Mouse (Mus musculus) MEL (cell line): ENCODE measurements at regions not wholly inside any gene's neighbourhood (a gene's known extent, or its start where the extent isn't known, plus 50 kb on each side); places are given as distances from the start of the nearest gene placed in this dataset.

ENCODE experiments used
- DNase-seq: peaks from one replicate; pipeline ENCODE4 v3.0.0; 2011; ENCODE audit warnings: low read depth, low spot score
- H3K27ac ChIP-seq: 2 replicates; pipeline ENCODE4 v1.5.1; 2012; ENCODE audit warnings: low read depth, mild to moderate bottlenecking, control low read depth, low read length, moderate library complexity; ENCODE audit not compliant: control insufficient read depth
- H3K27me3 ChIP-seq, 2 experiments: fragments of 150-350 bp in 1 of 2; sonication (generic) in 1 of 2; 2 replicates each; pipeline ENCODE4 v1.6.1; 2012; ENCODE audit warnings: low read length in 2 of 2, mild to moderate bottlenecking in 2 of 2, improper control_type of control experiment in 1 of 2, moderate library complexity in 1 of 2; ENCODE audit not compliant: insufficient read depth in 2 of 2, control insufficient read depth in 1 of 2
- H3K36me3 ChIP-seq, 2 experiments: 2 replicates each; pipeline ENCODE4 v1.6.1; 2012 to 2014; ENCODE audit warnings: low read length in 2 of 2, improper control_type of control experiment in 1 of 2, inconsistent platforms in 1 of 2, mild to moderate bottlenecking in 1 of 2; ENCODE audit not compliant: insufficient read depth in 2 of 2, control insufficient read depth in 1 of 2
- H3K4me1 ChIP-seq, 2 experiments: fragments of 150-350 bp in 1 of 2; sonication (generic) in 1 of 2; 2 replicates each; pipeline ENCODE4 v1.6.1; 2012; ENCODE audit warnings: low read length in 2 of 2, improper control_type of control experiment in 1 of 2, mild to moderate bottlenecking in 1 of 2; ENCODE audit not compliant: insufficient read depth in 2 of 2, control insufficient read depth in 1 of 2
- H3K4me3 ChIP-seq, 2 experiments: fragments of 150-350 bp in 1 of 2; sonication (generic) in 1 of 2; 2 replicates each; pipeline ENCODE4 v1.5.1; 2012; ENCODE audit warnings: low read depth in 2 of 2, low read length in 2 of 2, mild to moderate bottlenecking in 2 of 2, moderate library complexity in 2 of 2, control low read depth in 1 of 2, improper control_type of control experiment in 1 of 2; ENCODE audit not compliant: control insufficient read depth in 1 of 2, insufficient read depth in 1 of 2
- H3K79me2 ChIP-seq: 2 replicates; pipeline ENCODE4 v1.6.1; 2012; ENCODE audit warnings: mild to moderate bottlenecking, low read length, moderate library complexity; ENCODE audit not compliant: control insufficient read depth, poor library complexity, insufficient read depth
- H3K9ac ChIP-seq: 2 replicates; pipeline ENCODE4 v1.6.1; 2012; ENCODE audit warnings: low read depth, mild to moderate bottlenecking, control low read depth, low read length, moderate library complexity; ENCODE audit not compliant: control insufficient read depth, poor library complexity, severe bottlenecking
- H3K9me3 ChIP-seq: fragments of 150-350 bp; sonication (generic); replicated peaks from 2 replicates; pipeline ENCODE4 v1.6.1; 2012; ENCODE audit warnings: mild to moderate bottlenecking, low read length, improper control_type of control experiment, moderate library complexity; ENCODE audit not compliant: insufficient read depth
- CHD1 ChIP-seq: IDR thresholded peaks from 2 replicates; pipeline ENCODE4 v1.6.1; 2012; ENCODE audit warnings: low read depth, mild to moderate bottlenecking, inconsistent platforms, low read length, improper control_type of control experiment
- CHD2 ChIP-seq: IDR thresholded peaks from 2 replicates; pipeline ENCODE4 v1.6.1; 2011; ENCODE audit warnings: low read length, improper control_type of control experiment
- E2F4 ChIP-seq: IDR thresholded peaks from 2 replicates; pipeline ENCODE4 v1.6.1; 2011; ENCODE audit warnings: low read depth, low read length, improper control_type of control experiment, borderline replicate concordance
- ELF1 ChIP-seq: IDR thresholded peaks from 2 replicates; pipeline ENCODE4 v1.6.1; 2014; ENCODE audit warnings: low read depth, mild to moderate bottlenecking, inconsistent platforms, low read length, improper control_type of control experiment, moderate library complexity
- EP300 ChIP-seq, 2 experiments: IDR thresholded peaks; 2 replicates each; pipeline ENCODE4 v1.6.1; 2011; ENCODE audit warnings: improper control_type of control experiment in 2 of 2, low read length in 2 of 2, low read depth in 1 of 2, mild to moderate bottlenecking in 1 of 2
- ETS1 ChIP-seq: IDR thresholded peaks from 2 replicates; pipeline ENCODE4 v1.6.1; 2012; ENCODE audit warnings: low read depth, mild to moderate bottlenecking, inconsistent platforms, low read length, improper control_type of control experiment, moderate library complexity
- HCFC1 ChIP-seq: IDR thresholded peaks from 2 replicates; pipeline ENCODE4 v1.6.1; 2012; ENCODE audit warnings: low read depth, mild to moderate bottlenecking, inconsistent platforms, low read length, improper control_type of control experiment, moderate library complexity
- JUND ChIP-seq: IDR thresholded peaks from 2 replicates; pipeline ENCODE4 v1.6.1; 2011; ENCODE audit warnings: low read depth, mild to moderate bottlenecking, improper control_type of control experiment, low read length
- KAT2A ChIP-seq: conservative IDR thresholded peaks from 2 replicates; pipeline ENCODE4 v1.6.1; 2012; ENCODE audit warnings: low read depth, low read length, improper control_type of control experiment, inconsistent platforms
- NRF1 ChIP-seq: IDR thresholded peaks from 2 replicates; pipeline ENCODE4 v1.6.1; 2014; ENCODE audit warnings: low read depth, mild to moderate bottlenecking, inconsistent platforms, low read length, improper control_type of control experiment, moderate library complexity; ENCODE audit not compliant: poor library complexity, insufficient read depth, severe bottlenecking
- POLR2AphosphoS5 ChIP-seq: IDR thresholded peaks from 2 replicates; pipeline ENCODE4 v1.6.1; 2012; ENCODE audit warnings: low read depth, borderline replicate concordance, mild to moderate bottlenecking, inconsistent platforms, low read length, moderate library complexity, mixed read lengths
- SMC3 ChIP-seq: IDR thresholded peaks from 2 replicates; pipeline ENCODE4 v1.6.1; 2011; ENCODE audit warnings: low read depth, low read length, improper control_type of control experiment
- UBTF ChIP-seq: IDR thresholded peaks from 2 replicates; pipeline ENCODE4 v1.6.1; 2012; ENCODE audit warnings: low read depth, mild to moderate bottlenecking, inconsistent platforms, low read length, improper control_type of control experiment, moderate library complexity, borderline replicate concordance; ENCODE audit not compliant: insufficient read depth
- ZC3H11A ChIP-seq: IDR thresholded peaks from 2 replicates; pipeline ENCODE4 v1.6.1; 2012; ENCODE audit warnings: low read depth, mild to moderate bottlenecking, inconsistent platforms, low read length, improper control_type of control experiment
- ZKSCAN1 ChIP-seq: IDR thresholded peaks from 2 replicates; pipeline ENCODE4 v1.6.1; 2012; ENCODE audit warnings: low read depth, mild to moderate bottlenecking, inconsistent platforms, low read length, improper control_type of control experiment, moderate library complexity

- Histone ChIP-seq H3K27ac (no peak overlapping the region), H3K79me2 (no peaks in the 10 kb centered on the region), H3K9ac (no peak overlapping the region), H3K4me1 (peaks cover 0 to 3% of the 10 kb centered on the region in 2 experiments; a peak in 1 of 4 replicates), H3K36me3 (no peaks in the 10 kb centered on the region), H3K4me3 (no peak overlapping the region), H3K27me3 (no peaks in the 10 kb centered on the region), H3K9me3 (no peaks in the 10 kb centered on the region)
- DNase-seq, result no peak
- TF ChIP-seq UBTF (no peak), SMC3 (no peak), NRF1 (no peak)
Observed at GRCm38 (mm10) chr16:49995822-49996221, 195.5 kb downstream of the Cd47 start.

GRCm38 (mm10) chr16:49996593-49996992 is 196.3 kb downstream of the Cd47 start:
- H3K27me3 ChIP-seq, result no peaks in the 10 kb centered on the region
- no peak for TF ChIP-seq ETS1
- no peak for TF ChIP-seq KAT2A
- no peak for TF ChIP-seq CHD1
- no peak for TF ChIP-seq SMC3
- TF ChIP-seq ZKSCAN1, result no peak
- no peak for TF ChIP-seq ZC3H11A
- TF ChIP-seq CHD2, result no peak
- TF ChIP-seq POLR2AphosphoS5, result no peak
- no peak for TF ChIP-seq EP300 (IDR thresholded peaks at IDR 0.05; ENCODE audit: low read depth in 1 of 2, low read length in 2 of 2)
- no peak for TF ChIP-seq ELF1
- H3K9ac ChIP-seq, result no peak overlapping the region
- no peaks in the 10 kb centered on the region for H3K36me3 ChIP-seq
- H3K27ac ChIP-seq, result no peak overlapping the region
- H3K9me3 ChIP-seq, result no peaks in the 10 kb centered on the region
- H3K79me2 ChIP-seq, result no peaks in the 10 kb centered on the region
- no peak overlapping the region for H3K4me3 ChIP-seq
- H3K4me1 ChIP-seq, result peaks cover 0 to 3% of the 10 kb centered on the region in 2 experiments; a peak in 1 of 4 replicates
- no peak for DNase-seq

GRCm38 (mm10) chr16:49997040-49997439 is 196.7 kb downstream of the Cd47 start:
- DNase-seq, result no peak
- no peaks in the 10 kb centered on the region for H3K79me2 ChIP-seq
- TF ChIP-seq HCFC1 (no peak), JUND (no peak), POLR2AphosphoS5 (no peak), E2F4 (no peak)

More at GRCm38 (mm10) chr16:49997040-49997439, 196.7 kb downstream of the Cd47 start:
- no peaks in the 10 kb centered on the region for H3K36me3 ChIP-seq
- no peak overlapping the region for H3K4me3 ChIP-seq
- no peak overlapping the region for H3K27ac ChIP-seq
- no peaks in the 10 kb centered on the region for H3K27me3 ChIP-seq
- H3K4me1 ChIP-seq, result peaks cover 0 to 3% of the 10 kb centered on the region in 2 experiments; a peak in 1 of 4 replicates
- H3K9ac ChIP-seq, result no peak overlapping the region
- H3K9me3 ChIP-seq, result no peaks in the 10 kb centered on the region
